ENCODE assay signal across 10 mouse cellular contexts in the genomic region with DNA sequence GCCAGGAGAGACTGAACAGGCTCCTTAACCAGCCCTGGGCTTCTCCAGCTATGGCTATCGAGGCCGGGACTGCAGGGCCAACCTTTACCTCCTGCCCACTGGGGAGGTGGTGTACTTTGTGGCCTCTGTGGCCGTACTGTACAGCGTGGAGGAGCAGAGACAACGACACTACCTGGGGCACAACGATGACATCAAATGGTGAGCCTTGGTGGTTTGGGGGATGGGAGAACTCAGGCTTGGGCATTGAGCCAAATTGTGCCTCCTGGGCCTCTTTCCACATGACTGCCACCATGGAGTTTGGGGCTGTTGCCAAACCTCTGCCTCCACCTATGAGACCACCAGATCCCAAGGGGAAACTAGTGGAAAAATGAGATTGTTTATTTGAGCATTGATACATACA. TPM values are rescaled to one million over a fixed set of nuclear protein-coding genes. Genes with fewer than 3 reads are reported as not detected.
A peak's percentile ranks its signal among the peaks of the same experiment; 100 is the strongest.
DNase-seq lines count a peak whose midpoint lies in the region; ATAC-seq and TF ChIP-seq lines count a peak whose summit lies in the region.
"Had no signal": no experiment of that assay in that cellular context is flagged by ENCODE, and none has a peak within 500 bp of the region (broad histone marks: within the 10 kb centered on the region; RNA-seq: fewer than 3 reads in every experiment).

No protein-coding gene starts in this region.

- 21% methylated on average over 6 of the region's 6 CpGs for WGBS in cerebellum, adult 2 months
- WGBS in forebrain, postnatal 0 days: 37% methylated on average over 6 of the region's 6 CpGs

- H3K27ac ChIP-seq in cerebellum, adult 2 months (ENCODE audit: insufficient read depth, low read length): peak overlapping the region; percentile 5; the same call in 1 of the 2 replicates
- H3K27ac ChIP-seq in forebrain, postnatal 0 days (ENCODE audit: low read depth, low read length): peak overlapping the region; percentile 43; the same call in 1 of the 2 replicates
- H3K27ac ChIP-seq: liver, embryonic 13.5 days had no signal

- H3K27me3 ChIP-seq in cerebellum, adult 2 months (ENCODE audit: control insufficient read depth, insufficient read depth, low read length): no peaks in the 10 kb centered on the region
- no peaks in the 10 kb centered on the region for H3K27me3 ChIP-seq in forebrain, postnatal 0 days (ENCODE audit: insufficient read depth, low read length)

- no peak for TF ChIP-seq CTCF in cerebellum, adult 2 months (IDR thresholded peaks at IDR 0.05; ENCODE audit: borderline replicate concordance, insufficient read depth, low read depth, low read length)
- no peak for TF ChIP-seq CTCF in forebrain, postnatal 0 days (IDR thresholded peaks at IDR 0.05; ENCODE audit: low read depth)

- peaks cover 3% of the 10 kb centered on the region for H3K4me1 ChIP-seq in cerebellum, adult 2 months (ENCODE audit: control insufficient read depth, insufficient read depth, low read length)
- H3K4me1 ChIP-seq in forebrain, postnatal 0 days (ENCODE audit: insufficient read depth): no peaks in the 10 kb centered on the region

- H3K9me3 ChIP-seq in forebrain, postnatal 0 days (ENCODE audit: low read length): no peaks in the 10 kb centered on the region
- H3K9me3 ChIP-seq: liver, embryonic 13.5 days had no signal

- no peak overlapping the region for H3K9ac ChIP-seq in forebrain, postnatal 0 days
- H3K9ac ChIP-seq: liver, embryonic 13.5 days had no signal

- H3K36me3 ChIP-seq in forebrain, postnatal 0 days (ENCODE audit: insufficient read depth): peaks cover 46% of the 10 kb centered on the region

- H3K4me3 ChIP-seq in cerebellum, adult 2 months (replicated peaks; ENCODE audit: insufficient read depth, low read depth, low read length): no peak overlapping the region
- no peak overlapping the region for H3K4me3 ChIP-seq in forebrain, postnatal 0 days (ENCODE audit: low read depth, low read length)
- H3K4me3 ChIP-seq: liver, embryonic 13.5 days had no signal

- H3K4me2 ChIP-seq in forebrain, postnatal 0 days (ENCODE audit: low read depth): no peak overlapping the region
- H3K4me2 ChIP-seq: liver, embryonic 13.5 days had no signal

- no peak for TF ChIP-seq POLR2A in cerebellum, adult 2 months (IDR thresholded peaks at IDR 0.05; ENCODE audit: borderline replicate concordance, insufficient read depth, low read length)

- DNase-seq in cerebellum, adult 2 months: peak in 1 of 2 experiments; percentile 28
- no peak for DNase-seq in cerebellum, adult 18-20 months
- peak; percentile 23 for DNase-seq in 3T3-L1 (ENCODE audit: low read depth, low spot score)
- DNase-seq in forebrain, postnatal 0 days: peak; percentile 49
- DNase-seq in kidney, postnatal 14 days: peak; percentile 56
- no peak for DNase-seq in ovary, adult 18-20 months (ENCODE audit: low spot score)
- DNase-seq in yolk sac, embryonic 10.5 days (ENCODE audit: low spot score): no peak
- no peak for DNase-seq in B cell, adult 2 months
- DNase-seq: liver, embryonic 13.5 days had no signal

- no peak for ATAC-seq in forebrain, postnatal 0 days

RNA-seq across cellular contexts. Expression of gene Eml2, which starts 8.5 kb away (rescaled TPM):
- 148 and 176 TPM in 2 replicates for polyA plus RNA-seq in cerebellum, adult 2 months (2012; rRNA removed)
- 63.6 and 64.8 TPM in 2 replicates for total RNA-seq in forebrain, postnatal 0 days (2014; rRNA removed)
- 7.9 and 9.9 TPM in 2 replicates for polyA plus RNA-seq in forebrain, postnatal 0 days (2015; fragmentation: Nextera tagmentation; extraction: Ambion mirVana)

RNA-seq across cellular contexts. Expression of gene Gipr, which starts 18.8 kb away (rescaled TPM):
- 1.9 and 2.6 TPM in 2 replicates for polyA plus RNA-seq in cerebellum, adult 2 months (2012; rRNA removed)
- total RNA-seq in forebrain, postnatal 0 days (2014; rRNA removed): 16.9 and 20.2 TPM in 2 replicates
- 5.3 and 8.0 TPM in 2 replicates for polyA plus RNA-seq in forebrain, postnatal 0 days (2015; fragmentation: Nextera tagmentation; extraction: Ambion mirVana)
- total RNA-seq: hematopoietic stem cell, adult 5-6 weeks had no signal

RNA-seq across cellular contexts. Expression of gene Gpr4, which starts 27.6 kb away (rescaled TPM):
- 4.3 and 5.1 TPM in 2 replicates for polyA plus RNA-seq in cerebellum, adult 2 months (2012; rRNA removed)
- 2.2 and 2.5 TPM in 2 replicates for total RNA-seq in forebrain, postnatal 0 days (2014; rRNA removed)
- 5.9 and 6.0 TPM in 2 replicates for polyA plus RNA-seq in forebrain, postnatal 0 days (2015; fragmentation: Nextera tagmentation; extraction: Ambion mirVana)

RNA-seq across cellular contexts. Expression of gene Snrpd2, which starts 35.2 kb away (rescaled TPM):
- 87.1 and 88.8 TPM in 2 replicates for polyA plus RNA-seq in cerebellum, adult 2 months (2012; rRNA removed)
- 50.0 and 88.1 TPM in 2 replicates for total RNA-seq in forebrain, postnatal 0 days (2014; rRNA removed)
- polyA plus RNA-seq in forebrain, postnatal 0 days (2015; fragmentation: Nextera tagmentation; extraction: Ambion mirVana): 124 and 172 TPM in 2 replicates

RNA-seq across cellular contexts. Expression of gene Qpctl, which starts 35.7 kb away (rescaled TPM):
- 15.7 TPM in 2 replicates for polyA plus RNA-seq in cerebellum, adult 2 months (2012; rRNA removed)
- total RNA-seq in forebrain, postnatal 0 days (2014; rRNA removed): 12.3 and 14.4 TPM in 2 replicates
- polyA plus RNA-seq in forebrain, postnatal 0 days (2015; fragmentation: Nextera tagmentation; extraction: Ambion mirVana): 19.8 and 23.3 TPM in 2 replicates

Comparison
In these comparisons a context has a peak if more than half of its experiments do, and no peak if none do; other contexts are left out.
1. DNase-seq: peak in 3T3-L1 (single experiment), forebrain, postnatal 0 days (single experiment) and kidney, postnatal 14 days (single experiment); none in cerebellum, adult 18-20 months (0 of 2), ovary, adult 18-20 months (single experiment), yolk sac, embryonic 10.5 days (single experiment) and B cell, adult 2 months (0 of 2).
2. RNA of gene Eml2, which starts 8.5 kb away (polyA plus RNA-seq): 148 to 176 TPM in cerebellum, adult 2 months; 7.9 to 9.9 TPM in forebrain, postnatal 0 days; every median in the first group is over 10 times any median in the second.